Mouse (Mus musculus): Measurements from ENCODE around the gene Nudt4. TPM values are rescaled to one million over a fixed set of nuclear protein-coding genes. Genes with fewer than 3 reads are reported as not detected.

Gene Nudt4
- polyA plus RNA-seq, 1 experiment, result 133 TPM

DNA sequence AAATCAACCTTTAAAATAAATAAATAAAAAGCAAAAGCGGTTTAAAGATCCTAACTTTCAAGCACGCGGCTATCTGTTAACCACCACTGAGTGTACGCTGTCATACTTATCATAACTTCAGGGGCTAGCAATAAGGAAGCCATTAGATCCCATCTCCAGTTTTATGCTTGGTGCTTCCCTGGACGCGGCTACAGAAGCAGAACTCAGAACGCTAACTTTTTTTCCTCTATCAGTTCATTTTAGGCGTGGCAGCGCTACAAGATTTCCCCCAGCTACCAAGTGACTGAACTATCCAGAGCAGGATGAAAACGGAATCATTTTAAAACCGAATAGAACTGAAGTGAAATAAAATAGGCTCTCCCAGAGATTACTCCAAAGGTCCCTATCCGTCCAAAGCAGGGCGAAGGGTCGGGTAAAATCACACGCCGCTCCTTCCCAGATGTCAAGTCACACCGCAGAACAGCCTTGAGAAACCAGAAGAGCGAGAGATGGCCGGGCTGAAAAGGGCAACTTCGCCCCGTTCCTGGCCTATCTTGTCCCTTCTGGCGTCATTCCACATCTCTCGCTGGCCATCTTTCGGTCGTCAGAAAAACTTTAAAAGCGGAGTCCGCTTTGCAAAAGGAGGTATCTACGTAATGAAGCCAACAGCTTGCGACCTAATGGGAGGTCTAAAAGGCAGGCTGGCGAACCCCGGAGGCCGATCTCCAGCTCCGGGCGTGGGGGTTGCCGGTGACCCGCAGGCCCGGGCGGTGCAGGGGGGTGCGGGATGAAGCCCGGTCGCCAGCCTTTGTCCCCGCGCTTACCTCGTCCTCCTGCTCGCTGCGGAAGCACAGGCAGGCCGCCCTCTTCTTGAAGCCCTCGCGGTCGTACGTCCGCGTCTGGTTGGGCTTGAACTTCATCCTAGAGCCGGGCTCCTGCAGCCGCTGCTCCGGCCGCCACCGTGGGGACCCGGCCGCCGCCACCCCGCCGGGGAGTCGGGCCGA is 796 bp downstream of the Nudt4 start:
- no peak overlapping the region for H3K27ac ChIP-seq (ENCODE audit: insufficient read depth, low read length)
- peaks cover 6% of the 10 kb centered on the region for H3K4me1 ChIP-seq (ENCODE audit: control insufficient read depth, insufficient read depth, low read length)
- TF ChIP-seq CTCF (IDR thresholded peaks at IDR 0.05; ENCODE audit: low read depth, low read length) (no peak), EP300 (IDR thresholded peaks at IDR 0.05; ENCODE audit: insufficient read depth, low read depth, low read length) (no peak), POLR2A (IDR thresholded peaks at IDR 0.05; ENCODE audit: insufficient read depth, low read length) (no peak)
- H3K9me3 ChIP-seq (replicated peaks; ENCODE audit: control insufficient read depth, insufficient read depth, low read length, poor library complexity, severe bottlenecking), result no peaks in the 10 kb centered on the region
- H3K4me3 ChIP-seq (ENCODE audit: low read depth, low read length), result peak overlapping the region; percentile 76
- no peaks in the 10 kb centered on the region for H3K27me3 ChIP-seq (ENCODE audit: control insufficient read depth, insufficient read depth, low read length, poor library complexity, severe bottlenecking)
- H3K36me3 ChIP-seq (ENCODE audit: control insufficient read depth, insufficient read depth, low read length, poor library complexity, severe bottlenecking), result peaks cover 14% of the 10 kb centered on the region
- peak overlapping the region; percentile 97 for H3K9ac ChIP-seq (ENCODE audit: low read depth, poor library complexity, severe bottlenecking)

DNA sequence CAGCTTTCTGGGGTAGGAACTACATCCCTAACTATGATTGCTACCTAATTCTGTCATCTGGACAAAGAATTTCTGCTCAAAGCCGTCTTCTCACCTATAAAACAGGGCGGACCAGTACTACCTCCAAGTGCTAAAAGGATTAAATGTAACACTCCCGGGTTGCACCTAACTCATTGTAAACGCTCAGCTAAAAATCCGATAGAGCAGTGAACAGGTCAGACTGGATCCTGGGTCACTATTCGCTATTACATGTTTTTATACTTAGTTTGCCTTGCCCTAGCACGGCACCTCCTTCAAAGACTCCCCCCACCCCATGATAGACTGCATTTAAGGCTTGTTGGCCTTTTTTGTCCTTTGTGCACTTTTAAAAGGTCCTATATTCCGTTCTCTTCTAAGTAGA is 1.6 kb downstream of the Nudt4 start:
- Histone ChIP-seq H3K4me1 (ENCODE audit: control insufficient read depth, insufficient read depth, low read length) (peaks cover 2% of the 10 kb centered on the region), H3K4me3 (ENCODE audit: low read depth, low read length) (peak overlapping the region; percentile 76), H3K36me3 (ENCODE audit: control insufficient read depth, insufficient read depth, low read length, poor library complexity, severe bottlenecking) (peaks cover 14% of the 10 kb centered on the region), H3K27ac (ENCODE audit: insufficient read depth, low read length) (no peak overlapping the region), H3K27me3 (ENCODE audit: control insufficient read depth, insufficient read depth, low read length, poor library complexity, severe bottlenecking) (no peaks in the 10 kb centered on the region), H3K9ac (ENCODE audit: low read depth, poor library complexity, severe bottlenecking) (peak overlapping the region; percentile 97), H3K9me3 (replicated peaks; ENCODE audit: control insufficient read depth, insufficient read depth, low read length, poor library complexity, severe bottlenecking) (no peaks in the 10 kb centered on the region)
- TF ChIP-seq CTCF (IDR thresholded peaks at IDR 0.05; ENCODE audit: low read depth, low read length) (no peak), POLR2A (IDR thresholded peaks at IDR 0.05; ENCODE audit: insufficient read depth, low read length) (no peak), EP300 (IDR thresholded peaks at IDR 0.05; ENCODE audit: insufficient read depth, low read depth, low read length) (no peak)

DNA sequence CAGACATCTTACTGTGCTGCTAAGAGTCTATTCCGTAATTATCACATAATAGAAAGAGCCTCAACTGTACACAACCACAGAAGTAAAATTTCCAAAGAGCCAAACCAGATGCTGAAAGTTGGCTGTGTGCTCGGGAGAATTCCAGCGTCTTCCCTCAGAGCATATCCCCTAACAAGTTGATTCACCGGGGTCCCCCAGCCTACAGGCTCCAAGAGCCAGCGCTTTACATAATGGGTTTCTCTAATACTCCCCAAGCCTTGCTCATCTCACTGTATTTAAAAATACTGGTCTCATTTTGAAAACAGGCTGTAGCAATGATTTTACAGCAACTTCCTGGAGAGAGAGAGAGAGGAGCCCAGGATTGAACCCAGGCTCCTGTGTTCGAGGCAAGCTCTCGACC is 2.3 kb downstream of the Nudt4 start:
- Histone ChIP-seq H3K9ac (ENCODE audit: low read depth, poor library complexity, severe bottlenecking) (peak overlapping the region; percentile 97), H3K27ac (ENCODE audit: insufficient read depth, low read length) (no peak overlapping the region)

DNA sequence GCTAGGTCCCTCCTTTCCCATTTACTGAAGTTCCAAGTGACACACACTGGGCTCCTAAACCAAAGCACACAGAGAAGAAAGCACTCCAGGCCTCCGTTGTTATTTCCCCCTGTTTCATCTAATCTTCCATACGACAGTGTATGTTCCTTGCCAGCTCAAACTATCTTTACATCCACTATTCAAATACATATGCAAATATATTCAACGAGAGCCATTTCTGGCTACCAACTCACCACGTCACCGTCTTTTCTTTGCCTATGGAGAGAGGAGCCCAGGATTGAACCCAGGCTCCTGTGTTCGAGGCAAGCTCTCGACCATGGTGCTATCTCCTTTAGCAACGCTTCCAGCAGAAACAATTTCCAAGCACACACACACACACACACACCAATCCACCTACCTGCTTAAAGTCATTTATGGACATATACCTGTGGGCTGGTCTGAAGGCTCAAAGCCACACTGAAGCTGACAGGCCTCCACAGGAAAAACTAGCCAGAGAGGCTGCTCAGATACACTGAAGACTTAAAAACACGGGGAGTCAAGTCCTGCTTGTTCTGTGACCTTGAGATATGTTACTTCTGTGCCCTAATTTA is 3.5 kb downstream of the Nudt4 start:
- Histone ChIP-seq H3K27me3 (ENCODE audit: control insufficient read depth, insufficient read depth, low read length, poor library complexity, severe bottlenecking) (no peaks in the 10 kb centered on the region), H3K27ac (ENCODE audit: insufficient read depth, low read length) (no peak overlapping the region), H3K4me1 (ENCODE audit: control insufficient read depth, insufficient read depth, low read length) (peaks cover 2% of the 10 kb centered on the region), H3K36me3 (ENCODE audit: control insufficient read depth, insufficient read depth, low read length, poor library complexity, severe bottlenecking) (peaks cover 16% of the 10 kb centered on the region), H3K4me3 (ENCODE audit: low read depth, low read length) (0 out of 2 replicates have a peak overlapping the region, but pooled peaks have one; percentile 12), H3K9me3 (replicated peaks; ENCODE audit: control insufficient read depth, insufficient read depth, low read length, poor library complexity, severe bottlenecking) (no peaks in the 10 kb centered on the region), H3K9ac (ENCODE audit: low read depth, poor library complexity, severe bottlenecking) (no peak overlapping the region)
- TF ChIP-seq POLR2A (IDR thresholded peaks at IDR 0.05; ENCODE audit: insufficient read depth, low read length) (no peak), EP300 (IDR thresholded peaks at IDR 0.05; ENCODE audit: insufficient read depth, low read depth, low read length) (no peak), CTCF (IDR thresholded peaks at IDR 0.05; ENCODE audit: low read depth, low read length) (no peak)

More for the DNA sequence above, 2.3 kb downstream of the Nudt4 start:
- TF ChIP-seq POLR2A (IDR thresholded peaks at IDR 0.05; ENCODE audit: insufficient read depth, low read length), result no peak
- TF ChIP-seq CTCF (IDR thresholded peaks at IDR 0.05; ENCODE audit: low read depth, low read length), result no peak
- TF ChIP-seq EP300 (IDR thresholded peaks at IDR 0.05; ENCODE audit: insufficient read depth, low read depth, low read length), result no peak
- peak overlapping the region; percentile 30 for H3K4me3 ChIP-seq (ENCODE audit: low read depth, low read length)
- H3K9me3 ChIP-seq (replicated peaks; ENCODE audit: control insufficient read depth, insufficient read depth, low read length, poor library complexity, severe bottlenecking), result no peaks in the 10 kb centered on the region
- H3K27me3 ChIP-seq (ENCODE audit: control insufficient read depth, insufficient read depth, low read length, poor library complexity, severe bottlenecking), result no peaks in the 10 kb centered on the region
- peaks cover 2% of the 10 kb centered on the region for H3K4me1 ChIP-seq (ENCODE audit: control insufficient read depth, insufficient read depth, low read length)
- peaks cover 14% of the 10 kb centered on the region for H3K36me3 ChIP-seq (ENCODE audit: control insufficient read depth, insufficient read depth, low read length, poor library complexity, severe bottlenecking)

DNA sequence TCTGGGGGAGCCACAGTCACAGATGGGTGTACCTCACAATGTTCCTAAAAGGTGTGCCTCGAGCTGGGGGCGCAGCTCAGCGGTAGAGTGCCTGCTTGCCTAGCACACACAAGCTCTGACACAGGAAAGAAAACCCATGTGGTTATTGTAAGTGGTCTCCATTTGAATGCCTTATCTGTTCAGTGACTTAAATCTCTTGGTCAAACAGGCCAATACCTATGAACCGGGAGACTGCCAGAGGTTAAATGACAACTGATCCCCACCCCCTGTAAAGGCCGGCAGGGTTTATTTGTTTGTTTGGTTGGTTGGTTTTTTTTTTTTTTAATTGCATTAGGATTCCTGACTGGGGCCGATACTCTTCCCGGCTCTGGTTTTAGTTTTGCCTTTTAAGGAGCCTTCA is 4.5 kb downstream of the Nudt4 start:
- TF ChIP-seq EP300 (IDR thresholded peaks at IDR 0.05; ENCODE audit: insufficient read depth, low read depth, low read length) (no peak), CTCF (IDR thresholded peaks at IDR 0.05; ENCODE audit: low read depth, low read length) (no peak), POLR2A (IDR thresholded peaks at IDR 0.05; ENCODE audit: insufficient read depth, low read length) (no peak)
- H3K9me3 ChIP-seq (replicated peaks; ENCODE audit: control insufficient read depth, insufficient read depth, low read length, poor library complexity, severe bottlenecking), result no peaks in the 10 kb centered on the region
- no peaks in the 10 kb centered on the region for H3K27me3 ChIP-seq (ENCODE audit: control insufficient read depth, insufficient read depth, low read length, poor library complexity, severe bottlenecking)
- H3K4me1 ChIP-seq (ENCODE audit: control insufficient read depth, insufficient read depth, low read length), result peaks cover 2% of the 10 kb centered on the region
- no peak overlapping the region for H3K4me3 ChIP-seq (ENCODE audit: low read depth, low read length)
- H3K36me3 ChIP-seq (ENCODE audit: control insufficient read depth, insufficient read depth, low read length, poor library complexity, severe bottlenecking), result peaks cover 19% of the 10 kb centered on the region
- no peak overlapping the region for H3K27ac ChIP-seq (ENCODE audit: insufficient read depth, low read length)
- H3K9ac ChIP-seq (ENCODE audit: low read depth, poor library complexity, severe bottlenecking), result no peak overlapping the region

Measured in ES-Bruce4 (cell line).